Mouse (Mus musculus): ENCODE measurements around the gene Cdh12.

- no peak for TF ChIP-seq POLR2A (IDR thresholded peaks at IDR 0.05; ENCODE audit: low read depth, low read length)
- TF ChIP-seq CTCF (IDR thresholded peaks at IDR 0.05; ENCODE audit: extremely low read depth, insufficient read depth, insufficient read length, insufficient replicate concordance), result no peak
These were observed 731.1 kb downstream of the Cdh12 start for GRCm38 (mm10) chr15:21180191-21180590.

Measured in spleen, adult 2 months (tissue).